Mouse (Mus musculus): ENCODE measurements at regions not wholly inside any gene's neighbourhood (a gene's known extent, or its start where the extent isn't known, plus 50 kb on each side); places are given as distances from the start of the nearest gene placed in this dataset.

DNA sequence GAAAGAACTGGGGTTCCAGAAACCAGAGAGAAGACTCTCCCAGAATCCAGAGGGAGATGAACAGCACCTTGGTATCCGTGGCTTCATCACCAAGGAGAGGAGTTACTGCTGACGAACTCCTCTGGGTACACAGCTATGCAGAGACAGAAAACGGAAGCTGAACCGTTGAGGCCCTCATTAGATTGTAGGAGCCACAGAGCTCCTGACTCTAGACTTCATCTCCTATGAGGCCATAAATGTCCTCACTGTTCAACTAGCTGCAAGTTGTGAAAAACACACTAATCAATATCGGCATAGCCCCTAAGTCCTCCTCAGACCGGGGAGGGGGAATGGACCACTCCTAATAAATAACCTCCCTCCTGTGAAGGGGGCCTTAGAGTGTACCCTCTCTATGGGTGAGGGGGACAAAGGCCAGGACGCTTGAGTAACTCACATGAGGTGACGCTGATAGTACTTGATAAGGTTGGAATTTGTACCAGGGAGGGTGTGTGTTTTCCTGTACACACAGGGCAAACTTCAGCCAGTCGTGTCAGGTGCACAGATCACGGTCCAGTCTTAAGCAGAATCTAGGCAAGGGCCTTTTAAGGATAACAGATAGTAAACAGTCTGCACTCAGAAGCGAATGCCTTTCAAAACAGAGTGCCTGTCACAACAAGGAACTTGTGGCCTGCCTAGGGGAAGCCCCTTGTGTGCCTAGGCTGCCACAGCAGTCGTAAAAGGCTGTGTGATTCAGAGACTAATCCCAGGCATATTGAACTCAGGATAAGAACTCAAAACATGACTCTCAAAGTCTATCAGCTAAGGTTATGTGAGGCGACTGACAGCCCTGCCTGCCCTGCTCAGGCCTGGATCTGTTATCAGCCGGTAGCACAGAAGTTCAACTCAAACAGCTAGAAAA lies 104.2 kb downstream of the Dyrk2 start:
- no peak for DNase-seq (ENCODE audit: low read depth, low spot score)

DNA sequence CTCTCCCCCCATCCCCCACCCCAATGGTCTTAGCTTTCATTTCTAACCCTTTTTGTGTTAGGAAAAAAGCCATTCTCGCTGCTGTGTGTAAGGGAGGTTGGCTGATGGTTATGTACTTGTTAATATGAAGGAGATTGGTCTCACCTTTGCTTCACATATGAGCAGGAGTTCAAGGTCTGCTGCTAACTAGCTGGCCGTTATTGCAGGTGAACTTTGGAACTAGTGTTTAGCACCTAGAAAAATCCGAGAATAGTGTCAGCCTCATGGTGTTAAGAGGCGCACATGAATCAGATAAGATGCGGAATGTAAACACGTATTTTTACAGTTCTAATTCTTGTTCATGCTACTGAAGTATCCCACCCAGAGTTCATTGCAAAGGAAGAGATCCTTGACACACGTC lies 103.2 kb downstream of the Dyrk2 start:
- DNase-seq (ENCODE audit: low read depth, low spot score): no peak

DNA sequence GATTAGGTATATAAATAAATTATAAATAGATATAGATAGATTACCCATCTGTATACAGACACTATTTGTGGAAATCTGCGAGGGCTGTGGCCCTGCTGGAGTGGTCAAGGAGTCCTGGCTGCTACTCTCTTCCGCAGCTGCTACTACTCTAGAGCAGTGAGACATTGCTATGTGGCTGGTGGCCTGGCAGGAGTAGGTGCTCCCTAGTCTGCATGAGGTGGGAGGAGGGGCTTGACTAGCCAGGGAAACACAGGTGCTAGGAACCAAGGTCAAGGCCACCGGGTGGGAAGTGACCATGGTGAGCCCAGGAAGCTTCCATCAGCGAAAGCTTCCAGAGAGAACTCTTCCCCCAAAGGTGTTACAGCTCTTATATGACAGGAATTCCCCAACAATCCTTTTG lies 100.3 kb downstream of the Dyrk2 start:
- no peak for DNase-seq (ENCODE audit: low read depth, low spot score)

DNA sequence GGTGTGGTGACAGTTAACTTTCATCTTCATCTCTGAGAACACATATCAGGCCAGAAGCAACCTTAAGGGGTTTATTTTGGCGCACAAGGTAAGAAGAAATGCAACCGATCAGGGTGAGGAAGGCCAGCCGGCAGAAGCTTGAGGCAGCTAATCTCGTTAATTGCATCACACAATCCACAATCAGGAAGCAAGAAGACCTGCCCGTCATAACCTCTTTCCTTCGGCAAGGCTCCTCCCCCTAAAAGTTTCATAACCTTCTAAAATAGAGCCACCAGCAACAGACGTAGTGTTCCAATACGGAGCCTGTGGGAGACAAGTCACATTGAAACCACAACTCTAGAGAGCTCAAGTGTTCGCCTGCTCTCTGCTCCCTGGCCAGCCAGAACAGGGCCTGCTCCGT lies 91.4 kb downstream of the Dyrk2 start:
- DNase-seq (ENCODE audit: low read depth, low spot score): no peak

DNA sequence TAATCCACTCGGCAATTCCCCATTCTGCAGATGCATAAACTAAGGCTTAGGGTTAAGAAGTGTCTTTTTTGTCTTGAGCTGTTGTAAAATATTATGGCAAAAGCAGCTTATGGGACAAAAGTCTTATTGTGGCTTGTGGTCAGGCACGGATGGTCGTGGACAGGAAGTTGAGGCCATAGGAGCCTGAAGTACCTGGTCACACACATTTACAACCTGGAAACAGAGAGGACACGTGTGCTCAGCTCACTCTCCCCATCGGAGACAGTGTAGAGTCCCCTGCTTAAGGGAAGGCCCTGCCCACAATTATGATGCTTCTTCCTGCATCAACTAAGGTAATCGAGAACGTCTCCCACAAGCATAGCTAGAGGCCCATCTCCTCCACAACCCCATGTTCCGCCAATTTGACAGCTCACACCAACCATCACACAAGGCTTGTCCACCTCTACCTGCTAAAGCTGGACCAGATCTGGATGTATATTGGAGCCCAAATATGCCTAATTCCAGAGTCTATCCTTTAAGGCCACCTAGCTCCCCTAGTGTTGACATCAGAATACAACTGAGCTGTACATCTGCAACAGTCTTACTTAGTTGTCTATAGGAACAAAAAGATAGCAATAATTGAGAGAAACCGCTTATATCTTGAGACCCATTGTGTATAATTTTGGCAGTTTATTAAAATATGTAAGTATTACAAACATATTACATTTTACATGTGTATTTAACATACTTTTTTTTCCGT lies 89.0 kb downstream of the Dyrk2 start:
- DNase-seq (ENCODE audit: low read depth, low spot score): no peak

DNA sequence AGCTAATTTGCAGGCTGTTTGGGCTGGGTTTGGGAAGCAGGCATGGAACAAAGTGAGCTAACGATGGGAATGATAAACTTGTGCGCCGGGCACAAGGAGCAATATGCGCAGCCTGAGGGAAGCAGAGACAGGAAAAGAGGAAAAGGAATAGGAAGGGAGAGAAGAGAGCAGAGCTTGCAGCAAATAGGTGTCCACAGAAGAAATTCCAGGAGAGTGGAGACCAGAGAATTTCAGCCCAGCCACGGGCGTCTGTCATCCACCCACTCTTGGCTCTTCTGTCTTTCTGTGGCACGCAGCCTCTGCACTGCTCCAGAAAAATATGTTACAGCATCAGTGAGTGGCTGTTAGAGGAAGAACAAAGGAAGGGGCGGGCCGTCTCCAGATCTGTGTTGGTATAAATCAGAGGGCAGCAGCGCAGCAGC lies 88.2 kb downstream of the Dyrk2 start:
- DNase-seq (ENCODE audit: low read depth, low spot score): no peak

DNA sequence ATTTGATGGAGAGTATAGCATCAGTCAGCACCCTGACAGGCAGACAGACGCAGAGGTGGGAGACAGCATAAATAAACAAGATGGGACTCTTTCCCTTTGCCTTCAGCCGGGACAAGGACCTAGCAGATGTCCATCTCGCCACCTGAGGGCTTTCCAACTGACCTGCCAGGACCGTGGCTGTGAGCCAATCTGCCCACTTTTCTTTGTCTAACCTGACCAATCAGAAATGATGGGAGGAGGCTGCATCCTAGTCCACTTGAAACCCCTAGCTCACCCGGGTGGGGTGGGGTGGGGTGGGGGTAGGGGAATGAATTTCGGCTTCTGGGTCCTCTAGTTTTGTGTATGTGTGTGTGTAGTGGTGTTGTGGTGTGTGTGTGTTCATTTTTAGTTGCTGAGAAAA lies 87.4 kb downstream of the Dyrk2 start:
- DNase-seq (ENCODE audit: low read depth, low spot score): no peak

DNA sequence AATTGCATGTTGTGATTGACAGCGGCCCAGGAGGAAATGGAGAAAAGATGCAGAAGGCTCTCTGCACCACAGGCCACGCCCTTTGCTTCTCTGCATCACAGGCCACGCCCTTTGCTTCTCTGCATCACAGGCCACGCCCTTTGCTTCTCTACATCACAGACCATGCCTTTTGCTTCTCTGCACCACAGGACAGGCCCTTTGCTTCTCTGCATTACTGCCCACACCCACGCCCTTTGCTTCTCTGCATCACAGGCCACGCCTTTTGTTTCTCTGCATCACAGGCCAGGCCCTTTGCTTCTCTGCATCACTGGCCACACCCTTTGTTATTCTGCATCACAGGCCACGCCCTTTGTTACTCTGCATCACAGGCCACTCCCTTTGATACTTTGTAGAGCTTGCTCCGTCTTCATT lies 82.7 kb downstream of the Dyrk2 start:
- no peak for DNase-seq (ENCODE audit: low read depth, low spot score)

DNA sequence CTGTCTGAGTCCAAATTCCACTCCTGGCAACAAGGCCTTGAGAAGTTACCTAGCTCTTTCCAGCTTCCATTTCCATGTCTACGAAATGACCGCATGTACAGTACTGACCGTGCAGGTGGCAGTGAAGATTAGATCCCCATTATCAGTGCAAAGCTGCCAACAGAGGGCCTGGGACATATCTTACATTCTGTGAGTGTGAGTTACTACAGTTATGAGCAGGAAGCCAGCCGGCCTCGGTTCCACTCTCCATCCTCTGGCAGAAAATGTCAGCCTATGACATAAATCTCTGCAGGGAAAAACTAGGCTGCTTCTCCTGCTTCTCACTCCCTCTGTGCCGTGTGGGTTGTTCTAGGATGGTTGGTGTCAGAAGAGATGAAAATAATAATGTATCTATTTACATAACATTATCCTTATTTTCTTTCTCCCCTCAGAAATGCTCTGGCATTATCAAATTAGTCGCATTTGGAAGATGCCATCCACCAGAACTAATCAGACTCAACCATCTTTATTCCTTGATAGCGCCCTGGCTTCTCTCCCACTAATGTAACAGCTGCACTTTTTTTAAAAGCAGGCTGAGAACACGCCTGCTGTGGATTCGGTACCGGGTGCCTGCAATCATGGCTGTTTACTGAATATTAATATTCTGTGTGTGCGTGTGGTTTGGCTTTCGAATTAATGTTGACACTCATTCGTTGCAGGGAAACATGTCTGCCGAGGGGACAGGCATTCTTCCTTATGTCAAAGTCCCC lies 77.5 kb downstream of the Dyrk2 start:
- no peak for DNase-seq (ENCODE audit: low read depth, low spot score)

DNA sequence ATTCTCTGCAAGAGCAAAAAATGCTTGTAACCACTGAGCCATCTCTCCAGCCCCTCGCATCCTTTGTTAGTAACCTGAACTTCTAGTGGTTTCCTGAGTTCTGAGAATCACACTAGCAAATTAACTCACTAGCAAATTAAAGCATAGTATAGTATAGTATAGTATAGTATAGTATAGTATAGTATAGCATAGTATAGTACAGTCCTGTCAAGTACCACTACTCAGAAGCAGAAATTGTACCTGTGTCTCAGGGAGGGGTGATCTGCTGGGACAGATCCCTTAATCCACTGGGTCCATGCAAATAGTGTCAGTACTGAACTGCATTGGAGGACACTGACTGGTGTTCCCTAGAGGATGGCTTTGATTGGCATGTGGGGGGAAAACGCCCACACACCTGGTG lies 76.2 kb downstream of the Dyrk2 start:
- DNase-seq (ENCODE audit: low read depth, low spot score): no peak

DNA sequence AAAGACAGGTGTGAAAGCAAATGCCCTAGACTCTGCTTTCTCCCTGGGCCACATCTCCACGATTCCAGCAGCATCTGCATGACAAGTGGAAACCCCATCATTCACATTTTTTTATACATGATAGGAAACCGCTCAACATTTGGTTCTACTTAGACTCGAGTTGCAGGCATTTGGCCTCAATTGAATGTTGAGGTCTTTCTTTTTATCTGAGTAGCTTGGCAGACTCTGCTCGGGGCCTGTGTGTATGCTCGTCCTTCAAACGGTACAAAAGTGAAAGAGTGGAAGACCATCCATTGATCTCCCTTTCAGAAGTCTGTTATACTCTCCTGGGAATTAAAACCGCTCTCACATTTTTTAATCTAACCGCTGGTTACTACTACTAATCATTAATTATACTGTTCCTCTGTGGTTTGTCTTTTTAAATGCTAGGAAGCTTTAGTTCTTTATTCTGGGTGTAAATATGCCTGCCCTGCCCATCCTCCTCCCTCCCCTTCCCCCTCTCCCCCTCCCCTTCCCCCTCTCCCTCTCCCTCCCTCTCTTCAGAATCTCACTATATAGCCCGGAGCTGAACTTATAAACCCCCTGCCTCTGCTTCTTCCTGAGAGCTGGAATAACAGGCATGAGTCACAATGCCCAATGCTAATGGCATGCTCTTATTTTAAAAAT lies 75.5 kb downstream of the Dyrk2 start:
- DNase-seq (ENCODE audit: low read depth, low spot score): no peak

DNA sequence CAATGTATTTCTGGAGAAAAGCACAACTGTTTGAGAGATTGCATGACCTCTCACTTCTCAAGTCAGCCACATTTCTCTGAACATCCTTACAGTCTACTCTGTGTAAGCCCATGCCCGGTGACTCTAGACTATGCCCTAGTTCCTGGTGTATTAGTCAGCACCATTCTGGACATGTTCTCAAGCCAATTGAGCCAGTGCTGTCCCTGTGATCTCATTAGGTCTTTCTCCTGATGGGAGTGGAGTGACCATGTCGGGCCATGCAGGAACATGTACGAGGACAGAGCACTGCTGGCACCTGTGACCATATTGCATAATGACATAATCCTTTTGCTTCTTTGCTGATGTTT lies 75.0 kb downstream of the Dyrk2 start:
- DNase-seq (ENCODE audit: low read depth, low spot score): no peak

DNA sequence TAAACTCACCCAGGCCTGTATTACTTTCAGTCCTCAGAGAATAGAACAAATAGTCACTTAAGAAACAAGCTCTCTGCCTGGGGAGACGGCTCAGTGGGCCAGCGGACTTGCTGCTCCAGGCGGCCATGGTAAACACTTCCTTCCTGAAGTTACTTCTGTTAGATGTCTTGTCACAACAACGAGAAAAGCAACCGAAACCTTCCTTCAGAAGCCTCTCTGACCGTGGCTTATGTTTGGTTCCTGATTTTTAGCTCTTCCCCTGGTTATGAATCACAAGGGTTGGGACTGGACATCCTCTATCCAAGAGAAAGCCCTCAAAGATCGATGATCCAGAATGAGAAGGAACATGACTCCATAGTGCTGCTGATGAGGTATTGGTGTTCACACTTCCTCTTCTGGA lies 73.5 kb downstream of the Dyrk2 start:
- no peak for DNase-seq (ENCODE audit: low read depth, low spot score)

DNA sequence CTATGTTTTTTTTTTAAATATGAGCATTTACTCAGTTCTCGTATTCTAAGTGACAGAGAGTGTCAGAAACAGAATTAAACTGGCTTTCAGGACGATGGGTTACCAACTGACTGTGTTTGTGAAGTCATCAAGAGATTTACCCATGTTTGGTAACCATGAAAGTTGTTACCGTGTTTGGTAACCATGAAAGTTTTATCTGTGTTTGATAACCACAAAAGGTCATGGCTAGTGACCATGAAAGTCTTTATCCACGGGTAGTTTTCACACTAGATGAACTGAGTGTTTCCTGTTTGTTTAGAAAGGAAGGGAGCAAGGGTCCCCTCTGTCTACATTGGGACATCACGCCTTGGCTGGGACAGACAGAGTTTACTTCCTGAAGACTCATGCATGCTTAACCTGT lies 72.8 kb downstream of the Dyrk2 start:
- no peak for DNase-seq (ENCODE audit: low read depth, low spot score)

DNA sequence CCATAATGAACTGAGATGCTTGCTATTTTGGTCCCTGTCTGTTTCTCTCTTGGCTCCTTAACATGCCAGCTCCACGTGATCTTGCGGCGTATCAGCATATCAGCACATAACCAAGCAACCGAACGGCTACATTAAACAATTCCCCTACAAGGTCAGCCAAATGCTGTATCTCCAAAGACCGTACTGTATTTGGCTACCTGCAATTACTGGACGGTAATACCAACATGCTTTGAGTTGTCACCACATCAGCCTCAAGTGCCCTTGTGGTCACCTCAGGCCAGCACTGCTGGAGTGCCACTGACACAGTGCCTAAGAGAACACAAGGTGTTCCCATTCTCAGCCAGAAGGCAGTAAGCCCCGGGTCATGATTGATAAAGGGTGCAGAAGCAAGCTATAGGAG lies 70.2 kb downstream of the Dyrk2 start:
- no peak for DNase-seq (ENCODE audit: low read depth, low spot score)

DNA sequence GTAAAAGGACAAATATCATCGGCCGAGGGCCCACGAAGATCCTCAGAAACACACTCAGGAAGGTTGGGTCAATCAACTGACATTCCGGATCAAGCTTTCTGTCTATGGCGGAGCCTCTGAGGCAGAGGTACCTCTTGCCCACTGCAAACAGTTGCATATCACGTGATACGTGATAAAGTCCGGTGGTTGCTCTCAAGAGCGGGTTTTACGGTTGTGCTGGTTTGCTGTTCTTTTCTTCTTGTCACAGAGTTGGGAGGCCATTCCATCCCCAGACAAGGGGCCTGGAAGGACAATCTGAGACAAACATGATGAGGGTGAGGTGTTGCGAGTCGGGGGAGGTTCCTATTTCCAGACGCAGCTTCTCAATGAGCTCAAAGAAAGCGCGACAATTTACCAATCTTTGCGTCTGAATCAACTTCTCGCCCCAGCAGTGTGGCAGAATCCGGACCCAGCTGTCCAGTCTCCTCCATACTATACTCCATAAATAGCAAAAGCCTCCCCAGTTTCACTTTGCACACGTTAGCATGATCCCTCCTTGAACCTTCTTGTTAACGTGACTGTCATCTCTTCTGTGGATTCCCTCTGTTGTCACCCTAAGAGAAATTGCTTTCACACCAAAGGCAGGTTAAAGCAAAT lies 66.0 kb downstream of the Dyrk2 start:
- DNase-seq (ENCODE audit: low read depth, low spot score): no peak

DNA sequence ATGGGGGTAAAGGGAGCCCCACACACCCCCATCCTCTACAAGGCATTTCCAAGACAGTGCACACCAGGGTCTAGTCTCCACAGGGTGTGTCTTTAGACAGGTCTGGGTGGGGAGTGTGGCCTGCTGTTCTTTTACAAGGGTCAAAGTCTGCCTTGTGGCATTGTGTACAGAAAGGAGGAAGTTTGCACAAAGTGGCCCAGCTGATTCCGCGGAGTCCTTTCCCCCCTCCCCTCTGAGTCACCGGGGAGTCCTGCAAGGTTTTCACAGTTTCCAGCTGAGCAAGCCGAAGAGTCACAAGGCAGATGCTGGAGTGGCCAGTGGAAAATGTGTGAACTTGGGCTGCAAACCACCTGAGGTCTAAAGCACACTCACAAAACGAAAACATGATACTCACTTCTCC lies 65.4 kb downstream of the Dyrk2 start:
- DNase-seq (ENCODE audit: low read depth, low spot score): no peak
